Mouse (Mus musculus): ENCODE data around the gene Camkk1. TPM values are rescaled to one million over a fixed set of nuclear protein-coding genes. Genes with fewer than 3 reads are reported as not detected.
A peak's percentile ranks its signal among the peaks of the same experiment; 100 is the strongest.

The Camkk1 gene
- total RNA-seq, 2 experiments from 2014 or later = 1.7 to 2.2 TPM

- DNase-seq = no peak
These were observed 3.9 kb upstream of the Camkk1 start for GRCm38 (mm10) chr11:73014831-73015344.

GRCm38 (mm10) chr11:73015391-73016102 is 3.3 kb upstream of the Camkk1 start:
- peak; percentile 65 for DNase-seq

- DNase-seq = no peak
These were observed 2.7 kb upstream of the Camkk1 start for GRCm38 (mm10) chr11:73016103-73016420.

GRCm38 (mm10) chr11:73019147-73019795 is 463 bp downstream of the Camkk1 start:
- DNase-seq = peak; percentile 43

GRCm38 (mm10) chr11:73020953-73021800 is 2.4 kb downstream of the Camkk1 start:
- DNase-seq = no peak

- peak; percentile 58 for DNase-seq
These were observed 4.3 kb downstream of the Camkk1 start for GRCm38 (mm10) chr11:73023099-73023498.

- no peak for DNase-seq
These were observed 5.0 kb downstream of the Camkk1 start for GRCm38 (mm10) chr11:73023827-73024226.

GRCm38 (mm10) chr11:73024236-73024904 is 5.6 kb downstream of the Camkk1 start:
- no peak for DNase-seq

GRCm38 (mm10) chr11:73026961-73027360 is 8.2 kb downstream of the Camkk1 start:
- no peak for DNase-seq

GRCm38 (mm10) chr11:73030821-73031498 is 12.2 kb downstream of the Camkk1 start:
- DNase-seq = peak; percentile 64

- no peak for DNase-seq
These were observed 12.7 kb downstream of the Camkk1 start for GRCm38 (mm10) chr11:73031536-73031935.

- no peak for DNase-seq
These were observed 17.3 kb downstream of the Camkk1 start for GRCm38 (mm10) chr11:73036077-73036476.

- no peak for DNase-seq
These were observed 18.1 kb downstream of the Camkk1 start for GRCm38 (mm10) chr11:73036889-73037288.

GRCm38 (mm10) chr11:73037691-73038090 is 18.9 kb downstream of the Camkk1 start:
- DNase-seq = no peak

- peak; percentile 62 for DNase-seq
These were observed 20.4 kb downstream of the Camkk1 start for GRCm38 (mm10) chr11:73039102-73039799.

- no peak for DNase-seq
These were observed 25.5 kb downstream of the Camkk1 start for GRCm38 (mm10) chr11:73044229-73044755.

GRCm38 (mm10) chr11:73044789-73045188 is 26.0 kb downstream of the Camkk1 start:
- DNase-seq = no peak

GRCm38 (mm10) chr11:73047542-73047996 is 28.8 kb downstream of the Camkk1 start, which contains the start of gene Ncbp3:
Ncbp3 (plus strand) TSS chr11:73047783.
- DNase-seq = peak; percentile 90

GRCm38 (mm10) chr11:73048030-73048876 is 29.4 kb downstream of the Camkk1 start:
- no peak for DNase-seq
